Mouse (Mus musculus) hindbrain, postnatal 0 days (tissue): ENCODE measurements at regions not wholly inside any gene's neighbourhood (a gene's known extent, or its start where the extent isn't known, plus 50 kb on each side); places are given as distances from the start of the nearest gene placed in this dataset.

Experiments used
- ATAC-seq: fragments of 200-750 bp; cut with Nextera tagmentation; 2 replicates; pipeline ENCODE4 v1.8.0; 2017; ENCODE audit warnings: mild to moderate bottlenecking, moderate TSS enrichment, moderate library complexity
- DNase-seq: peaks from one replicate; pipeline ENCODE4 v3.0.0-alpha.2; 2015; ENCODE audit warnings: low spot score
- H3K27ac ChIP-seq: fragments of 300-500 bp; sonication (generic); 2 replicates; pipeline ENCODE4 v1.5.1; 2014; ENCODE audit warnings: mild to moderate bottlenecking
- H3K27me3 ChIP-seq: fragments of 300-500 bp; sonication (generic); 2 replicates; pipeline ENCODE4 v1.6.1; 2014; ENCODE audit warnings: low read length, mixed read lengths; ENCODE audit not compliant: insufficient read depth
- H3K36me3 ChIP-seq: fragments of 300-500 bp; sonication (generic); 2 replicates; pipeline ENCODE4 v1.6.1; 2014; ENCODE audit warnings: low read length, mixed read lengths; ENCODE audit not compliant: insufficient read depth
- H3K4me1 ChIP-seq: fragments of 300-500 bp; sonication (generic); 2 replicates; pipeline ENCODE4 v1.6.1; 2014; ENCODE audit warnings: antibody characterized with exemption, low read length, mixed read lengths; ENCODE audit not compliant: insufficient read depth
- H3K4me2 ChIP-seq: fragments of 300-500 bp; sonication (generic); 2 replicates; pipeline ENCODE4 v1.6.1; 2014; ENCODE audit warnings: low read depth, mild to moderate bottlenecking, low read length, moderate library complexity, mixed read lengths
- H3K4me3 ChIP-seq: fragments of 300-500 bp; sonication (generic); 2 replicates; pipeline ENCODE4 v1.5.1; 2014; ENCODE audit warnings: low read length
- H3K9ac ChIP-seq: fragments of 300-500 bp; sonication (generic); replicated peaks from 2 replicates; pipeline ENCODE4 v1.6.1; 2014; ENCODE audit warnings: mild to moderate bottlenecking, low read length, moderate library complexity, mixed read lengths
- H3K9me3 ChIP-seq: fragments of 300-500 bp; sonication (generic); 2 replicates; pipeline ENCODE4 v1.6.1; 2016; ENCODE audit warnings: low read length, mixed read lengths
- CTCF ChIP-seq: IDR thresholded peaks from 2 replicates; pipeline ENCODE4 v1.5.1; 2016; ENCODE audit warnings: antibody characterized with exemption, control low read depth, low read depth
- WGBS: fragments of 180-500 bp; shearing (Covaris S2); extraction: QIAGEN DNeasy Blood & Tissue Kit; methylation state at CpG from one replicate; pipeline ENCODE4 v1.1.7; 2014; 5-methylcytosine and 5-hydroxymethylcytosine counted together

DNA sequence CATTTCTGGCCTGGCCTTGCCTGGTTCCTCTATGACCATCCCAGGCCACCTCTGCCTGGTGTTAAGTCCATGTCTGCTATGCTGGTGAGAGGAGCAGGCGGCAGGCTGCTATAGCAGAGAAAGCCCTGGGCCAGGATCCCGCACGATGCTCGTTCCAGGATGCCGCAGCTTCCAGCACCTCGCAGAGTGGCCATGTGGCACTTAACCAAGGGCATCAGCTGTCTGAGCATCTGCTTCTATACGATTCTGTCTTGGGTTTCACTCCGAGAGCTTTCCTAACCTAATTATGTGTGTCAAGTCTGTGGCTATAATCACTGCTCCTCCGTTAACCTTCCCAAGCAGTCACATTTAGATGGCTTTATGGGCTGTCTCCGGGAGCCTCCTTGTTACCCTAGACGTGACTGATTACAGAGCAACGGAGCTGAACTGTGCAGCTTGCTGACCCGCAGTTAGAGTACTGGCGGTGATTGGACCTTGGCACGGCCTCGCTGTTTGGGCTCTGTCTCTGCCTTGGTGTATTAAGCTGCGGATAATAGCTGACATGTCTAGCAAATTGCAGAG is 64.4 kb downstream of the Ackr3 start:
- H3K4me2 ChIP-seq, result no peak overlapping the region
- WGBS, result 27% methylated on average over 17 of the region's 17 CpGs
- no peaks in the 10 kb centered on the region for H3K9me3 ChIP-seq
- peaks cover 3% of the 10 kb centered on the region; the same call in 1 of the 2 replicates for H3K4me1 ChIP-seq
- no peaks in the 10 kb centered on the region for H3K27me3 ChIP-seq
- no peaks in the 10 kb centered on the region for H3K36me3 ChIP-seq
- ATAC-seq, result peak; percentile 68
- no peak for TF ChIP-seq CTCF
- no peak overlapping the region for H3K9ac ChIP-seq
- no peak overlapping the region for H3K27ac ChIP-seq
- no peak overlapping the region for H3K4me3 ChIP-seq
- peak; percentile 81 for DNase-seq

DNA sequence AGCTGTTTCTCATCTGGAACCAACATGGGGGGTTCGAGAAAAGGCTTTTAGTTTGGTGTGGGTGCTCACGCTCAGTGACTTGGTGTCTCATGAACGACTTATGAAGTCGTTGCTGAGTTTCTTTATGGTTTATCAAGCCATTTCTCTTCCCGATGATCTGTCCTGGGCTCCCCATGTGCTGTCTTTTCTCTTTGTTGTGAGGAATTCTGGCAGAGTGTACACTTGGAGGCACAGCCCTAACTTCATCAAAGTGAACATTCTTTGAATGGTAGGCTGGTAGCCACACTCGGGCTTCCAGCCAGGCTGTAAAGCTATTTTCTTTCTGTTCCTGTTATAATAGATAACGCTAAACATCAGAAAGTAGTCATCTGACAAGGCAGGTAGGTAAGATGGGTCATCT is 65.2 kb downstream of the Ackr3 start:
- H3K27ac ChIP-seq, result no peak overlapping the region
- H3K4me1 ChIP-seq, result peaks cover 5% of the 10 kb centered on the region; the same call in 1 of the 2 replicates
- H3K36me3 ChIP-seq, result no peaks in the 10 kb centered on the region
- H3K4me2 ChIP-seq, result no peak overlapping the region
- no peak for DNase-seq
- no peak for ATAC-seq
- H3K9ac ChIP-seq, result no peak overlapping the region
- H3K9me3 ChIP-seq, result no peaks in the 10 kb centered on the region
- no peak for TF ChIP-seq CTCF
- H3K4me3 ChIP-seq, result no peak overlapping the region
- 64% methylated on average over 7 of the region's 7 CpGs for WGBS
- no peaks in the 10 kb centered on the region for H3K27me3 ChIP-seq

DNA sequence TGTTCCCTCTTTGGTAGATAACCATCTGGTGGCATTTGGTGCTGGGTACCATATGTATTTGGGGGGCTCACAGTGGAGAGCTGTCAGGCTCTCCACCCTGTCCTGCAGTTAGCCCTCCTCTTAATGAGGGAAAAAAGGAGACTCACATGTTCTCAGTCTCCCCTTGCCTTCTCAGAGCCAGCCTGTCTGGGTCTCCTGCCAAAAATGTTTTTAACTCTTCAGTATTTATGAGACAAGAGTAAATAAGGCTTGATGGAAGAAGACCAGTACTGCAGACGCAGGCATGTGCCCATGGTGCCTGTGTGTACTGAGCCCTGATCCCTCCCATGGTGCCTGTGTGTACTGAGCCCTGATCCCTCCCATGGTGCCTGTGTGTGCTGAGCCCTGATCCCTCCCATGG is 66.1 kb downstream of the Ackr3 start:
- WGBS, result 65% methylated on average over 1 of the region's 1 CpGs
- H3K4me1 ChIP-seq, result peaks cover 5% of the 10 kb centered on the region; the same call in 1 of the 2 replicates
- ATAC-seq (no peak), DNase-seq (no peak)
- no peaks in the 10 kb centered on the region for H3K27me3 ChIP-seq
- H3K27ac ChIP-seq, result no peak overlapping the region
- H3K36me3 ChIP-seq, result no peaks in the 10 kb centered on the region
- no peak overlapping the region for H3K9ac ChIP-seq
- TF ChIP-seq CTCF, result no peak
- no peak overlapping the region for H3K4me3 ChIP-seq
- H3K9me3 ChIP-seq, result no peaks in the 10 kb centered on the region
- H3K4me2 ChIP-seq, result no peak overlapping the region

DNA sequence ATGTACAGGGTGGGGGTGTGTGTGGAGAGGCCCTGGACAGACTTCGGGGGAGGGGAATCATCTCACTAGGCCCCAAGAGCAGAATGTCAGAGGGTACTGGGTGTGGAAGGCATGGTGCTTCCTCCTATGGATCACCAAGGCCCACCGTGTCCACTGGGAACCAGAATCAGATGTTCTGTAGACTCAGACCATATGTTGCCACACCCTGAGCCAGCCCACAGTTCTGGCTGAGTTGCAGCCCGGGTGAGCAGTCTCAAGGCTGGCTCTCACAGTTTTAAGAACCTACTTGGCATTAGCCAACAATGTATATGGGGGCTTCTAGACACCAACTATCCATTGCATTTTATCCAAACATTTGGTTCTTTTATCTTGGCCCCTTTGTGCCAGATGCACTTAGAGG is 67.5 kb downstream of the Ackr3 start:
- Histone ChIP-seq H3K4me2 (no peak overlapping the region), H3K9me3 (no peaks in the 10 kb centered on the region), H3K4me3 (no peak overlapping the region), H3K27ac (no peak overlapping the region), H3K9ac (no peak overlapping the region), H3K27me3 (no peaks in the 10 kb centered on the region), H3K4me1 (peaks cover 5% of the 10 kb centered on the region; the same call in 1 of the 2 replicates), H3K36me3 (no peaks in the 10 kb centered on the region)
- WGBS, result 84% methylated on average over 3 of the region's 3 CpGs
- ATAC-seq (no peak), DNase-seq (no peak)
- TF ChIP-seq CTCF, result no peak

DNA sequence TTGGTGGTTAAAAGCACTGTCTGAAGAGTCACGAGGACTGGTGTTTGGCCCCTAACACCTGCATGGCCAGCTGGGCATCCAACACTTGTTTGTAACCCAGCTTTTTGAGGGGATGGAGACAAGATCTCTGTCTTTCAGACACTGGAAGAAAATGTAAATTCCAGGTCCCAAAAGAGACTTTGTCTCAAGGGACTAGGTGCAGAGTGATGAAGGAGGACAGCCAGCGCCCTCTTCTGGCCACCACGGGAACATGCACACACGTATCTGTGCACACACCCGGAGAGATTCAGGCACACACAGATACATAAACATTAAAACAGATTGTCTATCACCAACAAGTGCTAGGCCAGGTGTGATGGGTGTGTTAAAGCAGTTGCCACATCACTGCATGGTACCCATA is 68.6 kb downstream of the Ackr3 start:
- H3K9me3 ChIP-seq, result no peaks in the 10 kb centered on the region
- peaks cover 5% of the 10 kb centered on the region; the same call in 1 of the 2 replicates for H3K4me1 ChIP-seq
- no peak overlapping the region for H3K9ac ChIP-seq
- ATAC-seq (no peak), DNase-seq (no peak)
- no peak overlapping the region for H3K4me3 ChIP-seq
- H3K27me3 ChIP-seq, result no peaks in the 10 kb centered on the region
- peak; percentile 43; the same call in 1 of the 2 replicates for TF ChIP-seq CTCF
- no peak overlapping the region for H3K4me2 ChIP-seq
- H3K36me3 ChIP-seq, result no peaks in the 10 kb centered on the region
- no peak overlapping the region for H3K27ac ChIP-seq
- WGBS, result 94% methylated on average over 5 of the region's 5 CpGs

DNA sequence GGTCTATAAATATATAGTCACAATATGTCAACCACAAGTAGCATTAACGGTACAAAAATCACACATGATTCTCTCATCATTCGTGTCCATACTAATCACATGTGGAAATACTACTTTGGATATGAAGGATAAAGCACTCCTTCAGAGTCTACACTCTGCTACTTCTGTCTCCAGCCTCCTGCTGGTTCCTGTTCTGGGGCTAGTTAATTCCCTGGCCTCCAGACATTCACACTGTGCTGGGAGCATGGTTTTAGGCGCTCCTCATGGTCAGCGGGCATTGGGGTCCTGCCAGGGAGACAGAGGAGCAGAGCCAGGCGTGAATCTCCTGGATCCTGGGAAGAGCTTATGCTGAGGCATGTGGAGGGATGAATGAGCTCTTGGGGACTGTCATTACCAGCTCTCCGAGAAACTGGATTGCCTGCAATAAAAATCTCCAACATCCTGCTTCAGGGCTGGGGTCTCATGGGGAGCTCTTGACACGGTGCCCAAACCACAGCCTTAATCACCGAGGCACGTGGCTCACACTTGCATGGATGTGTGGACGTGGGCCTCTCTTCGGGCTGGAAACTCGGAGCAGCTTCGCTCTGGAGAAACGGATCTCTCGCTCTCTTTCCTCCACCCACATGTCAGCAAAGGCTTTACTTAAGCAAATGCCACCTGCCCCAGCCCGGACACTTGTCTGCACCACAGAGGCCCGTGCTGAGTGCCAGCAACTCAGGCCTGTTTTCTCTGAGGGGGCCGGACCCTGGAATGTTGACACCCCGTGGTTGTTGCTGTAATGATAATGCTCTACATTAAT is 69.2 kb downstream of the Ackr3 start:
- ATAC-seq (peak; percentile 41; the same call in 1 of the 2 replicates), DNase-seq (peak; percentile 63)
- H3K4me3 ChIP-seq, result no peak overlapping the region
- no peaks in the 10 kb centered on the region for H3K36me3 ChIP-seq
- no peak overlapping the region for H3K4me2 ChIP-seq
- no peaks in the 10 kb centered on the region for H3K9me3 ChIP-seq
- WGBS, result 51% methylated on average over 19 of the region's 19 CpGs
- no peak overlapping the region for H3K27ac ChIP-seq
- H3K27me3 ChIP-seq, result no peaks in the 10 kb centered on the region
- H3K4me1 ChIP-seq, result peaks cover 8% of the 10 kb centered on the region; the same call in 1 of the 2 replicates
- H3K9ac ChIP-seq, result no peak overlapping the region
- TF ChIP-seq CTCF, result no peak

DNA sequence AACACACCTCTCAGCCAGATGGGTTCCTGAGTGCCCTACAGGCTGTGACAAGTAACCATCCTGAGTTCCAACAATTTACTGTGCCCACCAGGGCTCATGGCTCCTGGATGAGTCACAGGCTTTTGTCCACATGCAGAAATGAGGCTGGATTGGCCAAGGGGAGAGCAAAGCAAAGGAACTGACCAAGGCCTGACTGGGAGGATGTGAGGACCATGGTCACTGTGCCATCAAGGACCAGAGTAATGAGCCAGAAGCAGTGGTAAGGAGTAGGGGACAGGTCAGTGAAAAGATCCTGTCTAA is 69.8 kb downstream of the Ackr3 start:
- ATAC-seq (no peak), DNase-seq (no peak)
- Histone ChIP-seq H3K4me1 (peaks cover 8% of the 10 kb centered on the region; the same call in 1 of the 2 replicates), H3K4me2 (no peak overlapping the region), H3K9me3 (no peaks in the 10 kb centered on the region), H3K36me3 (no peaks in the 10 kb centered on the region), H3K9ac (no peak overlapping the region), H3K27me3 (no peaks in the 10 kb centered on the region), H3K4me3 (no peak overlapping the region), H3K27ac (no peak overlapping the region)
- no peak for TF ChIP-seq CTCF
